Mouse (Mus musculus) frontal cortex, postnatal 25 days (tissue): Measurements from ENCODE around the gene Ntn1.

Source experiments
- DNase-seq, 2 experiments: peaks; one replicate each; pipeline ENCODE4 v3.0.0; 2022; ENCODE audit warnings: low spot score in 2 of 2

Gene Ntn1

GRCm38 (mm10) chr11:68331676-68332265, 68.9 kb downstream of the Ntn1 start:
- DNase-seq, result no peak

DNA sequence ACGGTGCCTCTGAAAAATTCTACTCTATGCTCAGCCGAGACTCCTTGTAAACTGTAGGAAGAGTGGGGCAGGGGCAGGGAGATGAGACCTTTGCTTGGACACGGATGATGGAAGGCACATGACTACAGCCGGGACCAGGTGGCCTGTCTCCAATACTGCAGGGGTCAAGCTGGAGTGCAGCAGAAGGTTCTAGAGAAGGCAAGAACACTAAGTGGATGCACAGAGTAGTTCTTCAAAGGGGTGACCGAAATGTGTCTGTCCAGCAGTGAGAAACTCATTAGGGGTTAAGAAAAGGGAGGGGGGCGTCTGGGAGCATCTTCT, 69.5 kb downstream of the Ntn1 start:
- DNase-seq, result no peak

GRCm38 (mm10) chr11:68330398-68331116, 70.1 kb downstream of the Ntn1 start:
- no peak for DNase-seq

- no peak for DNase-seq
Measured at GRCm38 (mm10) chr11:68324863-68325262, 75.8 kb downstream of the Ntn1 start.

DNA sequence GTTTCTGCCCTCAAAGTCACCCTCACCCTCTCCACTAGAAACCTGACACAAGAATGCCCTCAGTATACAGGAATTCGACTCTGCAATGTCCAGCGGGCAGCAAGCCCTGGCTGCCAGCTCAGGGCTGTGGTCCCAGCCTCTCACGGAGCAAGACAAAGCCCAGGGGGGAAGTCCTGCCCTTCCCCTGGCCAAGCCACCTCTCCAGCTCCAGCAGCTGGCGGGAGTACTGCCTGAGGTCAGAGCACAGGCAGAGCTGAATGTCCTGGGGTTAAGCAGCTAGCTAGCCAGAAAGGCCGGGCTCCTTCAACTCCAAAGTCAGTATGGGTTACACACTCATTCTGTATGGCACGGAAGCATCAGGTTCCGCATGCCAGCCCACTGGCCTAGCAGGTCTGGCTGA, 79.2 kb downstream of the Ntn1 start:
- DNase-seq, result no peak

DNA sequence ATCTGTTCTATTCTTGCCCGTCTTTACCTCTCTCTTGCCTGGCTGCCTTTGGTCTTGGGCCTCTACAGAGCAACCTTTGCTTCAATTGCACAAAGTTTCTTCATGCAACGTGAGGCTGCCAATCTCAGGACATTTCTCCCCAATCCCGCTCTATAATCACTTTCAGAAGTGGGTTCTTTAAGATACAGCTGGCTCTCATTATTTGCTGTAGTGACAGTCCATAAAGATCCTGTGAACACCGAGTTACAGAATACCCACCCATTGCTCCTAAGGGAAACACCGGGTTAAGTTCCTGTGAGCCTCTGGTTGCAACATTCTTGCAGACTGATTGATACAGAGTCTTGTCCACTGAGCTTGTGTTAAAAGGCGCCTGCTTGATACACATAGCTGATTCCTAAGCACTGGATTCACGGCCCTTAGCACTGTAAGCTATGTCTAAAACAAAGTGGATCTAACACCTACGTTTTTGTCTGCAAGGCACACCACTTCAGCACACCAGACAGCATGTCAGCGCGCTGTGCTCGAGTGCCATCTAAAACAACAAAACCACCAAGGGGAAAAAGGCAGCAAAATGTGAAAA, 85.0 kb downstream of the Ntn1 start:
- DNase-seq, result no peak

DNA sequence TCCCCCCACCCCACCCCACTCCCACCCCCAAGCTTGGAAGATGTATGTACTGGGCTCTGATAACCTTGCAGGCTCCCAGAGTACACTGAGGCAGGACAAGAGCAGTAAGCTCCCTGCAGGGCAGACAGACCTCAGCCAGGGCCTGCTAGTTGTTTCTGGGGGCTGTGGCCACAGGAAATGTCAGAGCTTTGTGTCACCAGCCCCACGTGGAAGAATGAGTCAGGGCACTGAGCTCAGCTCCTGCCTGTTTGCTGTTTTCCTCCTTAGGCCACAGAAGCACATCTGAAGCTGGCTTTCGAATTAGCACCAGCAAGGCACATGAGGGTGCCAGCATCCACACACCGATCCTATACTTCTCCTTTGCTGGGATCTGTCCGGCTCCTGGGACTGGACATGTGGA, 86.8 kb downstream of the Ntn1 start:
- DNase-seq, result no peak

DNA sequence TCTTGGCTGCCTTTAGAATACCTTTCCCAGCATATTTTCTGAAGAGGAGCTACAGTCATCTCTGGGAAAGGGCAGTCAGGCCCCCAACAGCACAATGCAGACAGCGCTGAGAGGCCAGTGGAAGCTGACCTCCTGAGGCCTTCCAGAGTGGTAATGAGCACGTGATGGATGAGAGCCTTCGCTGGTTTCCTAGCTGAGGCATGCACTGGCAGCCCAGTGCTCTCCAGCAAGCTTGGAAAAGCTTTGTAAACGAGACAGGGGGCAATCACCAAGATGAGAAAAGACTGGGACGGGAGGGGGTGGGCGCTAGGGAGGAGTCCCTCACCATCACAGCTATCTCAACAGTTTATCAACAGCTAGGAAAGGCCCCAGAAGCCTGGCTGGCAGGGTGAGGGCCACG, 87.6 kb downstream of the Ntn1 start:
- no peak for DNase-seq

DNA sequence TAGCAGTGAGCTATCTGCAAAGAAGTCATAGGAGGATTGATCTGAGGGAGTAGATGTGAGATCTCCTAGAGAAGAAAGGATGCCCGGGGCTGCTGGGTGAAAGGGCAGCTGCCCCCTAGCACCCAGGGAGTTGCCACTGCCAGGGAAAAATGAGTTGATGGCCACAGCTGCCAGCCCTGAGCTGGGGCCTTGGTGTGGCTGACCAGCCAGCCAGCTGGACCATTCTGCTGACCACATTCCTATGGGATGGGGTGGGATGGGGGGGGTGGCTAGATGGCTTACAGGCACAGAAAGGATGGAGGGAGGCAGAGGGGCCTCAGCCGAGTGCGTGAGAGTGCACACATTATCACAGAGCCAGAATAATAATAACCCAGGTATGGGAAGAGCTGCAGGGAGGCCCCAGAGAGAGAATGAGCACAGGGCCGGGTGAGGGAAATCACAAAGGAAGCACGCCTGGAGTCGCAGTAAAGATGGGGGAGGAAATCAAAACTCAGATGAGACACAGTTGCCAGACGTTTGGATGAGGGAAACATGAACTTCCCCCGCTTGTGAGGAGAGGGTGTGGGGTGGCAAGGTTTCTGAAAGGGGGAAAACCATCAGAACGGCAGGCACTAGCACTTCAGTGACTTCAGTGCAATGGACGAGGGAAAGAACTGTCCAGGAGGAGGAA, 91.6 kb downstream of the Ntn1 start:
- DNase-seq, result no peak

GRCm38 (mm10) chr11:68305997-68306396, 94.6 kb downstream of the Ntn1 start:
- DNase-seq, result no peak

DNA sequence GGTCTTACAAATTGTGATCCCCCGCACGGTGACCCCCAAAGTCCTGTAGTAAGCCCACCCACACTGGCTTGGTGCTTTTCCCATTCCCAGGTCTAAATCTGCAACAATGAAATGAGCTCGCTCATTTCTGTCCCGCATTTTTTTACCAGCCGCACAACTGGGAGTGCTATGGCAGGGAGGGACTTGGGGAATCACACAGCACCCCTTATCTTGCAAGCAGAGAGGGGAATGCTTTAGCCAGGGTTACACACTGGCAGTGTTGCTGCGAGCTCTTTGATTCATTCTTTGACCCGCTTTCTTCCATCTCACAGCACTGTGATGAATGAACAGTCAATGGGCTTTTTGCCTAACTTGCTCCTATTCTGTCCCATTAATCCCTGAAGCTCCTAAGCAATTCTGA, 98.3 kb downstream of the Ntn1 start:
- DNase-seq, result no peak

GRCm38 (mm10) chr11:68301660-68302059, 99.0 kb downstream of the Ntn1 start:
- no peak for DNase-seq

DNA sequence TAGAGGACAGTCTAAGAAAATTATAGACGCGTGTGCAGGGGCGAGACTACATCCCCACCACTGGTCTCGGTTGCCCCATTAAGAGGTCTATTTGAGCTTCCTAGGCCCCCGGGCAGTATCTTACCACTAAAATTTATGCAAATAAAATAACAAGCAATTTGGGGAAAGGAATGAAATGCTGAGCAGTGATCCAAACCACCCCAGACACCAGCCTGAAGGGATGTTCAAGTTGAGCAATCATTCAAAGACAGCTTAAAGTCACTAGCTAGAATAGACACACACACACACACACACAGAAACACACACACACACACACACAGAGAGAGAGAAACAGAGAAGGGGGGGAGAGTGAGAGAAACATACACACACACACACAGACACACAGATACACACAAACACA, 105.1 kb downstream of the Ntn1 start:
- no peak for DNase-seq

- DNase-seq, result no peak
Measured at GRCm38 (mm10) chr11:68290631-68291030, 110.0 kb downstream of the Ntn1 start.

GRCm38 (mm10) chr11:68287331-68287730, 113.3 kb downstream of the Ntn1 start:
- DNase-seq, result no peak

GRCm38 (mm10) chr11:68286142-68286808, 114.3 kb downstream of the Ntn1 start:
- no peak for DNase-seq

- DNase-seq, result no peak
Measured at GRCm38 (mm10) chr11:68285754-68286141, 114.9 kb downstream of the Ntn1 start.

DNA sequence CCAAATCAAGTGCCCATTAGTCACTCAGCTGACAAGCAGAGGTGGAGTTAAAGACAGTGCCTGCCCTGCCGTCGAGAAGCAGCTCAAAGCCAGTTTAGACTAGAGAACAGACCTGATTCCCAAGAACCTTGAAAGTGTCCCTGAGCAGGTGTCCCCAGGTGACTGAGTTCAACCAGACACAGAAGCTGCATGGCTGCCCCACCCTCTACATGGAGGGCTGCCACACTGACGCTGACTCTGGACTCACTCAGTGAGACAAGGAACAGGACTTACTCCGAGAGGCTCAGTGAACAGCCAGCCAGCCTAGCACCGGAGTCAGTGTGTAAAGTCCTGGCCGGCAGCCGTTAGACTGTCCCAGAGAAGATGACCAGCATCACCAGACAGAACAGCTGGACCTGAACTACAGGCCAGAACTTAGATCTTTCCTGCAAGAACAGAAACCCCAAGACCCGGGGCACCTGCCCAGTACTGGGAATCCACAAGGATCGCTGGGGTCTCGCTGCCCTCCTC, 120.6 kb downstream of the Ntn1 start:
- no peak for DNase-seq

- no peak for DNase-seq
Measured at GRCm38 (mm10) chr11:68276945-68277344, 123.7 kb downstream of the Ntn1 start.

DNA sequence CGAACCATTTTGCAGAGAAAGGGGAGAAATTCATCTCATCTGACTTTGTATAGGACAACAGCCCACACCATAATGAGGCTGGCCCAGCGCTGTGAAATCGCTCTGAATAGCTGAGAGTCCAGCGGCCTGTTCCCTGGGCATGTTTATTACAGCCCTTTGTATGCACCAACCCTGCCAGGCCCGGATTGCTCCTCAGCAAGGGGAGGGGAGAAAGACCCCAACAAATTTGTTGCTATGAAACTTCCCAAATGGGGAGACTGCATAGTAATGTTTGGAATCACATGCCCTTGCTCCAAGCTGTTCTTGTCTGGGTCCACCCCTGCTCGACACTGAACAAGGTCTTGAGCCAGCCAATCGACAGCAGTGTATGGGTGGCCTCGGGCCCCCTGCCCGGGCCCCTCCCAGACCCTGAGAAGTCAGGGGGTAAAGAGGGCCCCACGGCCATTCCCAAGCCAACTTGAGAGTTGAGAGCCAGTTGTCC, 126.3 kb downstream of the Ntn1 start:
- no peak for DNase-seq

DNA sequence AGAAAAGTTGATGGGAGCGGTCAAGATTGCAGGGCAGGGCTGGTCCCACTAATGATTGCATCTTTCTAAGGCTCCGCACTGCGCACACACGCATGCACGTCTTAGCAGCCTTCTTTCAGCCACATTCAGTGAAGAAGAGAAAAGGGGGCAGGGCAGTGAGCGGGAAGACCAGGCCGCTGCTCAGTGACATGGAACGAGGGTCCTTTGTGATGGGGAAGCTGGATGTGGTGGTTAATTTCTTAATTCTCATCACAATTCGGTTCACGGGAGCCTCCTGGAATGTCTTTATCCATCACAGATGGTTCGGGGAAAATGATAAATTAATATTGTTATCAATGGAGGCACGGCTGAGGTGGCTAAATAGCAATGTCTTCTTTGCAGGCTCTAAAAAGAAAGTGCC, 126.8 kb downstream of the Ntn1 start:
- no peak for DNase-seq
